Mouse (Mus musculus) liver, embryonic 14.5 days (tissue): ENCODE measurements around the gene Tmsb10.

ENCODE experiments used
- CTCF ChIP-seq: IDR thresholded peaks from 2 replicates; pipeline ENCODE4 v1.5.1; 2016; ENCODE audit warnings: antibody characterized with exemption, low read depth, control low read depth
- EP300 ChIP-seq: IDR thresholded peaks from 2 replicates; pipeline ENCODE4 v1.6.1; 2016; ENCODE audit warnings: antibody characterized with exemption, low read depth

DNA sequence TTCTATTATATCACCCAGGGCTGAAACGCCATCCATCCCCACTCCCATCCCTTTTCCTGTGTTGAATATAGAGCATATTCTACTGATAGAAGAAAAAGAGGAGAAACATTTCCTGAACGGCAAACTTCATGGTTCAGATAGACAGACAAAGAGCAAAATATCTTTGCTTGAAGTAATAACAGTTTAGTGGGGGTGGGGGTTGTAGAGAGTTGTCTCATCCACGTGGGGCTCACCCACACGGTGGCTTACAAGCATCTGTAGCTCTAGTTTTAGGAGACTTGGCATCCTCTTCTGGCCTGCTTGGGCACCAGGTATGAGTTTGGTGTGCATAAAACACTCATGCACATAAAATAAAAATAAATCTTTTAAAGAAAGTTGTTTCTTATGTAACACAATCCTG, 627 bp upstream of the Tmsb10 start:
- TF ChIP-seq CTCF: no peak
- TF ChIP-seq EP300: no peak
